Mouse (Mus musculus): ENCODE measurements around the gene Fyb2. TPM values are rescaled to one million over a fixed set of nuclear protein-coding genes. Genes with fewer than 3 reads are reported as not detected.
"Not testable (repeated sequence)": the region's sequence is repeated elsewhere in the genome, so short reads cannot be mapped to it uniquely, and the experiment has no call there.

Gene Fyb2
- polyA plus RNA-seq, 1 experiment, result 0.05 TPM

DNA sequence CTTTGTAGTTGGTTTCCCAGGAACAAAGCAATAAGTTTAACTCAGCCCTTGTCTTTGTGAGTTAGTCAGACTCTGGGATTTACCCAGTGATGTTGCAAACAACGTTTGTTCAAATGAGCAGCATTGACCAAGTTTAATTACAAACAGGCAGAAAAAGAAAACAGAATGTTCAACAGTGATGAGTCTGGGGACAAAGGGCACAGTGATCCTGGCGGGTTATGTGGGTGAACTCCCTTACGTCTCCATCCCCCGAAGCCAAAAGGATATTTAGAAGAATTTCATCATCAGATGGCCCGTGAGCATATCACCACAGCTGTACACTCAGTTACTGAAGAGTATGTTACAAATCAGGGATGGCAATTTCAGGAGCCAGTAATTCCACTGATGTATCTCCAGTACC lies 86.4 kb downstream of the Fyb2 start:
- DNase-seq (ENCODE audit: low read depth in 1 of 2, low spot score in 2 of 2), result no peak
- Histone ChIP-seq H3K36me3 (ENCODE audit: control insufficient read depth, insufficient read depth, low read length) (no peaks in the 10 kb centered on the region), H3K4me3 (ENCODE audit: extremely low read depth, insufficient read depth, insufficient read length) (no peak overlapping the region), H3K4me1 (ENCODE audit: control insufficient read depth, insufficient read depth, insufficient read length) (no peaks in the 10 kb centered on the region), H3K27ac (ENCODE audit: insufficient read depth, low read length) (no peak overlapping the region), H3K27me3 (ENCODE audit: control insufficient read depth, insufficient read depth, low read length) (no peaks in the 10 kb centered on the region)
- no peak for TF ChIP-seq POLR2A (IDR thresholded peaks at IDR 0.05; ENCODE audit: low read depth, low read length)
- no peak for TF ChIP-seq CTCF (IDR thresholded peaks at IDR 0.05; ENCODE audit: extremely low read depth, insufficient read depth, insufficient read length, insufficient replicate concordance)
- WGBS, result 86% methylated on average over 5 of the region's 5 CpGs

DNA sequence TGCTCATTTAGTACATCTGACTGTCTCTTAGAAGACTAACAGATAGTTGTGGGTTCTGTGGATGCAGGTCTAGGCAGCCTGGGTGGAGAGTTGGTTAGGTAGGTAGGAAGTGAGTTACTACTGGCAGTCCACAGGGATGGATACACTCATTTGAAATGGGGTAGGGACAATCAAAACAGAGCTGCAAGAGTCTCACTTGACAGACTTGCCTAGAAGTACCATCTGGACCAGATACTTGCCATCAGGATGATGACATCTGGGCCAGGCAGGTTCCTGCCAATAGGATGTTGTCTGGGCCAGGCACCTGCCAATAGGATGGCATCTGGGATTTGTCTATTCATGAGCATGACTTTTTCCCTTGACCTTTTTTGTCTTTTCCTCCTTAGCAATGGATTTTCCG lies 88.5 kb downstream of the Fyb2 start:
- Histone ChIP-seq H3K4me3 (ENCODE audit: extremely low read depth, insufficient read depth, insufficient read length) (no peak overlapping the region), H3K27me3 (ENCODE audit: control insufficient read depth, insufficient read depth, low read length) (no peaks in the 10 kb centered on the region), H3K36me3 (ENCODE audit: control insufficient read depth, insufficient read depth, low read length) (no peaks in the 10 kb centered on the region), H3K4me1 (ENCODE audit: control insufficient read depth, insufficient read depth, insufficient read length) (no peaks in the 10 kb centered on the region), H3K27ac (ENCODE audit: insufficient read depth, low read length) (no peak overlapping the region)
- DNase-seq (ENCODE audit: low read depth in 1 of 2, low spot score in 2 of 2), result no peak
- 75% methylated on average over 1 of the region's 1 CpGs for WGBS
- no peak for TF ChIP-seq POLR2A (IDR thresholded peaks at IDR 0.05; ENCODE audit: low read depth, low read length)
- no peak for TF ChIP-seq CTCF (IDR thresholded peaks at IDR 0.05; ENCODE audit: extremely low read depth, insufficient read depth, insufficient read length, insufficient replicate concordance)

- no peak for DNase-seq (ENCODE audit: low read depth in 1 of 2, low spot score in 2 of 2)
- Histone ChIP-seq H3K27ac (ENCODE audit: insufficient read depth, low read length) (no peak overlapping the region), H3K4me3 (ENCODE audit: extremely low read depth, insufficient read depth, insufficient read length) (no peak overlapping the region), H3K36me3 (ENCODE audit: control insufficient read depth, insufficient read depth, low read length) (no peaks in the 10 kb centered on the region), H3K4me1 (ENCODE audit: control insufficient read depth, insufficient read depth, insufficient read length) (peaks cover 2% of the 10 kb centered on the region; the same call in 1 of the 2 replicates), H3K27me3 (ENCODE audit: control insufficient read depth, insufficient read depth, low read length) (no peaks in the 10 kb centered on the region)
- TF ChIP-seq POLR2A (IDR thresholded peaks at IDR 0.05; ENCODE audit: low read depth, low read length) (no peak), CTCF (IDR thresholded peaks at IDR 0.05; ENCODE audit: extremely low read depth, insufficient read depth, insufficient read length, insufficient replicate concordance) (no peak)
- WGBS, result 80% methylated on average over 8 of the region's 8 CpGs
Observed at GRCm38 (mm10) chr4:105004135-105004534, 90.9 kb downstream of the Fyb2 start.

DNA sequence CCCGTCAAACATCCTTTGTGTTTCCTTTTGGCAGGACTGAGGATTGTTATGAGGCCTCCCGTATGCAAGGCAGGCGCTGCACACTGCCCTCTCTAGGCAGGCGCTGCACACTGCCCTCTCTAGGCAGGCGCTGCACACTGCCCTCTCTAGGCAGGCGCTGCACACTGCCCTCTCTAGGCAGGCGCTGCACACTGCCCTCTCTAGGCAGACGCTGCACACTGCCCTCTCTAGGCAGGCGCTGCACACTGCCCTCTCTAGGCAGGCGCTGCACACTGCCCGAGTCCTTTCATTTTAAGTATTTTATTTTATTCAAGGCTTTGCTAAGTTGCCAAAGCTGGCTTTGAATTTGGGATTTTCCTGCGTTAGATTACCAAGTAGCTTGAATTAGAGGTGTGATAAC lies 91.4 kb downstream of the Fyb2 start:
- H3K36me3 ChIP-seq (ENCODE audit: control insufficient read depth, insufficient read depth, low read length); H3K4me1 ChIP-seq (ENCODE audit: control insufficient read depth, insufficient read depth, insufficient read length); H3K27ac ChIP-seq (ENCODE audit: insufficient read depth, low read length); H3K27me3 ChIP-seq (ENCODE audit: control insufficient read depth, insufficient read depth, low read length); H3K4me3 ChIP-seq (ENCODE audit: extremely low read depth, insufficient read depth, insufficient read length); DNase-seq (ENCODE audit: low read depth in 1 of 2, low spot score in 2 of 2): not testable (repeated sequence)
- WGBS, result 93% methylated on average over 12 of the region's 12 CpGs

- Histone ChIP-seq H3K36me3 (ENCODE audit: control insufficient read depth, insufficient read depth, low read length) (no peaks in the 10 kb centered on the region), H3K27ac (ENCODE audit: insufficient read depth, low read length) (no peak overlapping the region), H3K4me3 (ENCODE audit: extremely low read depth, insufficient read depth, insufficient read length) (no peak overlapping the region), H3K4me1 (ENCODE audit: control insufficient read depth, insufficient read depth, insufficient read length) (peaks cover 2% of the 10 kb centered on the region; the same call in 1 of the 2 replicates), H3K27me3 (ENCODE audit: control insufficient read depth, insufficient read depth, low read length) (no peaks in the 10 kb centered on the region)
- no peak for DNase-seq (ENCODE audit: low read depth in 1 of 2, low spot score in 2 of 2)
- TF ChIP-seq CTCF (IDR thresholded peaks at IDR 0.05; ENCODE audit: extremely low read depth, insufficient read depth, insufficient read length, insufficient replicate concordance), result no peak
- no peak for TF ChIP-seq POLR2A (IDR thresholded peaks at IDR 0.05; ENCODE audit: low read depth, low read length)
- WGBS, result 19% methylated on average over 4 of the region's 4 CpGs
Observed at GRCm38 (mm10) chr4:105007360-105008018, 94.2 kb downstream of the Fyb2 start.

GRCm38 (mm10) chr4:105013718-105014117 lies 100.5 kb downstream of the Fyb2 start:
- WGBS, result 79% methylated on average over 7 of the region's 7 CpGs
- no peak for TF ChIP-seq POLR2A (IDR thresholded peaks at IDR 0.05; ENCODE audit: low read depth, low read length)
- TF ChIP-seq CTCF (IDR thresholded peaks at IDR 0.05; ENCODE audit: extremely low read depth, insufficient read depth, insufficient read length, insufficient replicate concordance), result no peak
- no peak for DNase-seq (ENCODE audit: low read depth in 1 of 2, low spot score in 2 of 2)

GRCm38 (mm10) chr4:105015496-105015895 lies 102.2 kb downstream of the Fyb2 start:
- no peak for DNase-seq (ENCODE audit: low read depth in 1 of 2, low spot score in 2 of 2)
- 91% methylated on average over 6 of the region's 6 CpGs for WGBS
- no peaks in the 10 kb centered on the region for H3K4me1 ChIP-seq (ENCODE audit: control insufficient read depth, insufficient read depth, insufficient read length)
- no peak overlapping the region for H3K27ac ChIP-seq (ENCODE audit: insufficient read depth, low read length)
- TF ChIP-seq CTCF (IDR thresholded peaks at IDR 0.05; ENCODE audit: extremely low read depth, insufficient read depth, insufficient read length, insufficient replicate concordance) (no peak), POLR2A (IDR thresholded peaks at IDR 0.05; ENCODE audit: low read depth, low read length) (no peak)
- no peaks in the 10 kb centered on the region for H3K36me3 ChIP-seq (ENCODE audit: control insufficient read depth, insufficient read depth, low read length)
- H3K27me3 ChIP-seq (ENCODE audit: control insufficient read depth, insufficient read depth, low read length), result no peaks in the 10 kb centered on the region
- H3K4me3 ChIP-seq (ENCODE audit: extremely low read depth, insufficient read depth, insufficient read length), result no peak overlapping the region

More at GRCm38 (mm10) chr4:105013718-105014117, 100.5 kb downstream of the Fyb2 start:
- Histone ChIP-seq H3K27ac (ENCODE audit: insufficient read depth, low read length) (no peak overlapping the region), H3K36me3 (ENCODE audit: control insufficient read depth, insufficient read depth, low read length) (no peaks in the 10 kb centered on the region), H3K27me3 (ENCODE audit: control insufficient read depth, insufficient read depth, low read length) (no peaks in the 10 kb centered on the region), H3K4me3 (ENCODE audit: extremely low read depth, insufficient read depth, insufficient read length) (no peak overlapping the region), H3K4me1 (ENCODE audit: control insufficient read depth, insufficient read depth, insufficient read length) (no peaks in the 10 kb centered on the region)
